ENCODE assay signal across 17 mouse cellular contexts in genomic region chr14:97086363-97087309, GRCm38 (mm10).
DNase-seq lines count a peak whose midpoint lies in the region; ATAC-seq lines count a peak whose summit lies in the region.
"Had no signal": no experiment of that assay in that cellular context is flagged by ENCODE, and none has a peak within 500 bp of the region (broad histone marks: within the 10 kb centered on the region; RNA-seq: fewer than 3 reads in every experiment).

No protein-coding gene starts in this region.

- H3K4me2 ChIP-seq in limb, embryonic 11.5 days (ENCODE audit: low read depth, severe bottlenecking): no peak overlapping the region
- H3K4me2 ChIP-seq in forebrain, embryonic 15.5 days (replicated peaks): no peak overlapping the region
- no peak overlapping the region for H3K4me2 ChIP-seq in limb, embryonic 12.5 days
- no peak overlapping the region for H3K4me2 ChIP-seq in midbrain, embryonic 16.5 days (ENCODE audit: low read length)
- H3K4me2 ChIP-seq: intestine, embryonic 15.5 days; neural tube, embryonic 13.5 days had no signal

- H3K4me3 ChIP-seq in limb, embryonic 11.5 days (ENCODE audit: low read depth, low read length): no peak overlapping the region
- H3K4me3 ChIP-seq in limb, embryonic 10.5 days: no peak overlapping the region
- no peak overlapping the region for H3K4me3 ChIP-seq in forebrain, embryonic 15.5 days
- H3K4me3 ChIP-seq in limb, embryonic 12.5 days (replicated peaks): no peak overlapping the region
- H3K4me3 ChIP-seq in midbrain, embryonic 16.5 days (ENCODE audit: low read depth, low read length): no peak overlapping the region
- H3K4me3 ChIP-seq: hindbrain, embryonic 10.5 days; intestine, embryonic 15.5 days; neural tube, embryonic 13.5 days had no signal

- 24% methylated on average over 5 of the region's 5 CpGs for WGBS in limb, embryonic 11.5 days
- WGBS in limb, embryonic 10.5 days: 53% methylated on average over 5 of the region's 5 CpGs
- WGBS in forebrain, embryonic 15.5 days: 35% methylated on average over 5 of the region's 5 CpGs
- WGBS in limb, embryonic 12.5 days: 28% methylated on average over 5 of the region's 5 CpGs
- WGBS in midbrain, embryonic 16.5 days: 24% methylated on average over 5 of the region's 5 CpGs

- no peak overlapping the region for H3K27ac ChIP-seq in limb, embryonic 11.5 days (replicated peaks; ENCODE audit: low read depth, low read length)
- H3K27ac ChIP-seq in limb, embryonic 10.5 days: no peak overlapping the region
- no peak overlapping the region for H3K27ac ChIP-seq in forebrain, embryonic 15.5 days (replicated peaks)
- no peak overlapping the region for H3K27ac ChIP-seq in limb, embryonic 12.5 days
- no peak overlapping the region for H3K27ac ChIP-seq in midbrain, embryonic 16.5 days (ENCODE audit: low read length)
- H3K27ac ChIP-seq: hindbrain, embryonic 10.5 days; intestine, embryonic 15.5 days; neural tube, embryonic 13.5 days had no signal

- H3K9me3 ChIP-seq in limb, embryonic 11.5 days (ENCODE audit: control insufficient read depth, low read length): no peaks in the 10 kb centered on the region
- no peaks in the 10 kb centered on the region for H3K9me3 ChIP-seq in limb, embryonic 10.5 days (replicated peaks)
- H3K9me3 ChIP-seq in forebrain, embryonic 15.5 days: no peaks in the 10 kb centered on the region
- no peaks in the 10 kb centered on the region for H3K9me3 ChIP-seq in limb, embryonic 12.5 days
- H3K9me3 ChIP-seq in midbrain, embryonic 16.5 days (replicated peaks; ENCODE audit: control insufficient read depth, low read length, poor library complexity, severe bottlenecking): no peaks in the 10 kb centered on the region
- H3K9me3 ChIP-seq: hindbrain, embryonic 10.5 days; intestine, embryonic 15.5 days; neural tube, embryonic 13.5 days had no signal

- H3K36me3 ChIP-seq in limb, embryonic 11.5 days (ENCODE audit: control insufficient read depth, insufficient read depth, low read length): no peaks in the 10 kb centered on the region
- no peaks in the 10 kb centered on the region for H3K36me3 ChIP-seq in limb, embryonic 10.5 days
- no peaks in the 10 kb centered on the region for H3K36me3 ChIP-seq in forebrain, embryonic 15.5 days
- no peaks in the 10 kb centered on the region for H3K36me3 ChIP-seq in limb, embryonic 12.5 days
- no peaks in the 10 kb centered on the region for H3K36me3 ChIP-seq in midbrain, embryonic 16.5 days (ENCODE audit: control insufficient read depth, insufficient read depth, low read length)
- H3K36me3 ChIP-seq: hindbrain, embryonic 10.5 days; intestine, embryonic 15.5 days; neural tube, embryonic 13.5 days had no signal

- no peaks in the 10 kb centered on the region for H3K4me1 ChIP-seq in limb, embryonic 11.5 days (ENCODE audit: control insufficient read depth, insufficient read depth, low read length)
- peaks cover 22% of the 10 kb centered on the region for H3K4me1 ChIP-seq in limb, embryonic 10.5 days
- no peaks in the 10 kb centered on the region for H3K4me1 ChIP-seq in forebrain, embryonic 15.5 days
- no peaks in the 10 kb centered on the region for H3K4me1 ChIP-seq in limb, embryonic 12.5 days (replicated peaks)
- H3K4me1 ChIP-seq in midbrain, embryonic 16.5 days (ENCODE audit: control insufficient read depth, insufficient read depth, low read length): no peaks in the 10 kb centered on the region
- H3K4me1 ChIP-seq: intestine, embryonic 15.5 days; neural tube, embryonic 13.5 days had no signal

- peak; percentile 82 for ATAC-seq in limb, embryonic 11.5 days (ENCODE audit: insufficient number of reproducible peaks, low FRiP score, low TSS enrichment, low read depth)
- ATAC-seq in forebrain, embryonic 15.5 days (replicated peaks): peak; percentile 43; the same call in 1 of the 2 replicates
- ATAC-seq in limb, embryonic 12.5 days (ENCODE audit: insufficient number of reproducible peaks, insufficient read depth, low FRiP score, low TSS enrichment, low read depth): peak; percentile 79
- peak; percentile 36; the same call in 1 of the 2 replicates for ATAC-seq in midbrain, embryonic 16.5 days
- no peak for ATAC-seq in erythroblast, adult 5-6 weeks (replicated peaks; ENCODE audit: low FRiP score, poor library complexity, severe bottlenecking)
- ATAC-seq: intestine, embryonic 15.5 days; liver, postnatal 0 days had no signal

- no peak overlapping the region for H3K9ac ChIP-seq in limb, embryonic 11.5 days (ENCODE audit: low read length)
- no peak overlapping the region for H3K9ac ChIP-seq in forebrain, embryonic 15.5 days (replicated peaks)
- H3K9ac ChIP-seq in limb, embryonic 12.5 days (replicated peaks): no peak overlapping the region
- H3K9ac ChIP-seq in midbrain, embryonic 16.5 days (ENCODE audit: low read depth, low read length): no peak overlapping the region
- H3K9ac ChIP-seq: intestine, embryonic 15.5 days; liver, postnatal 0 days; neural tube, embryonic 13.5 days had no signal

- no peak for DNase-seq in limb, embryonic 11.5 days (ENCODE audit: low spot score)
- DNase-seq in limb, embryonic 10.5 days (ENCODE audit: low spot score): no peak
- DNase-seq in right cerebral cortex, postnatal 36 days (ENCODE audit: low spot score in 2 of 2): no peak
- DNase-seq: adrenal gland, adult 2 months; cerebellum, adult 9-10 months; gastrocnemius, postnatal 14 days; liver; liver, postnatal 0 days; lung, postnatal 10 days; thymus, postnatal 4 days had no signal

- no peaks in the 10 kb centered on the region for H3K27me3 ChIP-seq in limb, embryonic 11.5 days (ENCODE audit: control insufficient read depth, insufficient read depth, low read length)
- H3K27me3 ChIP-seq in limb, embryonic 10.5 days (ENCODE audit: low read depth, poor library complexity, severe bottlenecking): no peaks in the 10 kb centered on the region
- H3K27me3 ChIP-seq in forebrain, embryonic 15.5 days: no peaks in the 10 kb centered on the region
- H3K27me3 ChIP-seq in limb, embryonic 12.5 days: no peaks in the 10 kb centered on the region
- H3K27me3 ChIP-seq in midbrain, embryonic 16.5 days (ENCODE audit: control insufficient read depth, insufficient read depth, low read depth, low read length): no peaks in the 10 kb centered on the region
- H3K27me3 ChIP-seq: intestine, embryonic 15.5 days; neural tube, embryonic 13.5 days had no signal
